Mouse (Mus musculus) right cerebral cortex, adult 2 months (tissue): Measurements from ENCODE around the gene Olfr968.

ENCODE experiments used
- DNase-seq, 2 experiments: peaks; one replicate each; pipeline ENCODE4 v3.0.0; 2021 to 2022; ENCODE audit warnings: low spot score in 2 of 2

Gene Olfr968

GRCm38 (mm10) chr9:39783153-39783552, at the start of gene Olfr968:
Olfr968 (minus strand) TSS chr9:39783253.
- no peak for DNase-seq

- no peak for DNase-seq
Measured at GRCm38 (mm10) chr9:39808560-39808959, 25.5 kb upstream of the Olfr968 start, which contains the start of gene Olfr970. Olfr970 (plus strand) TSS chr9:39808860.

- DNase-seq = no peak
Measured at GRCm38 (mm10) chr9:39790558-39790957, 7.5 kb upstream of the Olfr968 start, which contains the start of gene Olfr969. Olfr969 (plus strand) TSS chr9:39790945.

GRCm38 (mm10) chr9:39746428-39746827, 36.6 kb downstream of the Olfr968 start:
- no peak for DNase-seq

- no peak for DNase-seq
Measured at GRCm38 (mm10) chr9:39745949-39746348, 37.1 kb downstream of the Olfr968 start, which contains the start of gene Olfr967. Olfr967 (plus strand) TSS chr9:39746249.

GRCm38 (mm10) chr9:39740741-39741140, 42.3 kb downstream of the Olfr968 start:
- DNase-seq = no peak

GRCm38 (mm10) chr9:39730678-39731077, 52.4 kb downstream of the Olfr968 start, which contains the start of gene Olfr150:
Olfr150 (plus strand) TSS chr9:39730978.
- DNase-seq = no peak
